Mouse (Mus musculus): ENCODE data around the gene Shank2. TPM values are rescaled to one million over a fixed set of nuclear protein-coding genes. Genes with fewer than 3 reads are reported as not detected.

Shank2 gene
- polyA plus RNA-seq, 1 experiment from 2014 or later, result 1.0 TPM

DNA sequence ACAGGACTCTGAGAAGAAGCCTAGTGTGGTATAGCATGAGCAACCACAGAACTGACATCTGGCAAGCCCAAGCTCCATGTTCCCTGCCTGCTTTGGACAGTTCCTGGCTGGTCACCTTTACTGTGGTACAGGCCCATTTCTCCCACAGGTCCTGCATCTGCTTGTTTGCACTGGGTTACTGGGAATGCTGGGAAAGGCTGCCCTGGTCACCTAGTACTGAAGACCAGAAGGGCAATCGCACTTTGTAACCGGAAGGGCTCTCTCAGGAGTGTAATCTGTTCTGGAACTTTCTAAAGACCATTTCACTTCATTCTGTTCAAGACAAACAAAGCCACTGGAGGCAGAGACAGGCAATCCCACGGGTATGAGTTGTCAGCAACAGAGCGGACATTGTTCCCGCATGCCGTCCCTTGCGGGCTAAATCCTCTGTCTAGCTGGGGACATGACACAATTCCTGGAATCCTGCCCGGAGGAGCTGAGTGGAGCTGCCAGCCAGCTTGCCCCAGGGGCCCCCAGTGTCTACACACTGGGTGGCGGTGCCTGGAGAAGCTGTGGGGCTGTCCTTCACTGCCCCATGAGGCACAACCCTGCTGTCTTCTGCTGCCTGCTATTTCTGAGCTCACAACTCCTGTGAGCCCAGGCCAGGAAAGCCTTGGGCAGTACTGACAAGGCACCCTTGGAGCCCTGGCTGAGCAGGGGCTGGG, 36.4 kb downstream of the Shank2 start:
- no peaks in the 10 kb centered on the region for H3K27me3 ChIP-seq (replicated peaks; ENCODE audit: control insufficient read depth, insufficient read depth, low read length)
- DNase-seq (ENCODE audit: low spot score) (no peak), ATAC-seq (replicated peaks; ENCODE audit: low FRiP score) (no peak)
- no peak overlapping the region for H3K4me3 ChIP-seq (ENCODE audit: low read depth, low read length)
- 77% methylated on average over 9 of the region's 9 CpGs for WGBS
- H3K9me3 ChIP-seq (ENCODE audit: control insufficient read depth, low read length), result no peaks in the 10 kb centered on the region
- H3K9ac ChIP-seq (ENCODE audit: low read depth, low read length), result no peak overlapping the region
- H3K4me1 ChIP-seq (replicated peaks; ENCODE audit: control insufficient read depth, insufficient read depth, low read length), result no peaks in the 10 kb centered on the region
- no peak overlapping the region for H3K4me2 ChIP-seq
- no peaks in the 10 kb centered on the region for H3K36me3 ChIP-seq (ENCODE audit: control insufficient read depth, insufficient read depth, low read length)
- H3K27ac ChIP-seq (ENCODE audit: low read depth, low read length), result no peak overlapping the region

GRCm38 (mm10) chr7:144038741-144039140, 37.0 kb downstream of the Shank2 start:
- ATAC-seq (replicated peaks; ENCODE audit: low FRiP score) (no peak), DNase-seq (ENCODE audit: low spot score) (no peak)
- no peak overlapping the region for H3K9ac ChIP-seq (ENCODE audit: low read depth, low read length)
- no peak overlapping the region for H3K27ac ChIP-seq (ENCODE audit: low read depth, low read length)
- H3K4me2 ChIP-seq, result no peak overlapping the region
- 79% methylated on average over 8 of the region's 8 CpGs for WGBS
- no peaks in the 10 kb centered on the region for H3K4me1 ChIP-seq (replicated peaks; ENCODE audit: control insufficient read depth, insufficient read depth, low read length)
- no peaks in the 10 kb centered on the region for H3K36me3 ChIP-seq (ENCODE audit: control insufficient read depth, insufficient read depth, low read length)
- H3K9me3 ChIP-seq (ENCODE audit: control insufficient read depth, low read length), result no peaks in the 10 kb centered on the region
- no peaks in the 10 kb centered on the region for H3K27me3 ChIP-seq (replicated peaks; ENCODE audit: control insufficient read depth, insufficient read depth, low read length)
- no peak overlapping the region for H3K4me3 ChIP-seq (ENCODE audit: low read depth, low read length)

GRCm38 (mm10) chr7:144040328-144040727, 38.6 kb downstream of the Shank2 start:
- Histone ChIP-seq H3K27ac (ENCODE audit: low read depth, low read length) (no peak overlapping the region), H3K9me3 (ENCODE audit: control insufficient read depth, low read length) (no peaks in the 10 kb centered on the region), H3K4me2 (no peak overlapping the region), H3K27me3 (replicated peaks; ENCODE audit: control insufficient read depth, insufficient read depth, low read length) (no peaks in the 10 kb centered on the region), H3K36me3 (ENCODE audit: control insufficient read depth, insufficient read depth, low read length) (no peaks in the 10 kb centered on the region), H3K4me3 (ENCODE audit: low read depth, low read length) (no peak overlapping the region), H3K4me1 (replicated peaks; ENCODE audit: control insufficient read depth, insufficient read depth, low read length) (no peaks in the 10 kb centered on the region), H3K9ac (ENCODE audit: low read depth, low read length) (no peak overlapping the region)
- ATAC-seq (replicated peaks; ENCODE audit: low FRiP score) (no peak), DNase-seq (ENCODE audit: low spot score) (no peak)
- 38% methylated on average over 3 of the region's 3 CpGs for WGBS

DNA sequence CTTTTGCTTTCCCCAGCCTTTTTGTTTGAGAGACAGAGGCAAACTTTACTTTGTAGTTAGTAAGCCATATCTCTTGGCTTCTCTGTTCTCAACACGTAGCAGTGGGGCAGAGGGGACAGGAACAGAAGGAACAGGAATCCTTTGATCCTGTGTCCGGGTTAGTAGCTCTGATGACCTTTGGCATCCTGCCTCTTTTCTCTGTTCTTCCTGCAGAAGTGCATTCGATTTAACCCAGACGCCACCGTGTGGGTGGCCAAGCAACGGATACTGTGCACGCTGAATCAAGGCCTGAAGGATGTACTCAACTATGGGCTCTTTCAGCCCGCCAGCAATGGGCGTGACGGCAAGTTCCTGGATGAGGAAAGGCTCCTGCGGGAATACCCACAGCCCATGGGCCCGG, 50.3 kb downstream of the Shank2 start:
- Histone ChIP-seq H3K9ac (ENCODE audit: low read depth, low read length) (no peak overlapping the region), H3K36me3 (ENCODE audit: control insufficient read depth, insufficient read depth, low read length) (no peaks in the 10 kb centered on the region), H3K4me1 (replicated peaks; ENCODE audit: control insufficient read depth, insufficient read depth, low read length) (no peaks in the 10 kb centered on the region), H3K27ac (ENCODE audit: low read depth, low read length) (0 out of 2 replicates have a peak overlapping the region, but pooled peaks have one; percentile 4), H3K9me3 (ENCODE audit: control insufficient read depth, low read length) (no peaks in the 10 kb centered on the region), H3K4me3 (ENCODE audit: low read depth, low read length) (no peak overlapping the region), H3K4me2 (no peak overlapping the region), H3K27me3 (replicated peaks; ENCODE audit: control insufficient read depth, insufficient read depth, low read length) (no peaks in the 10 kb centered on the region)
- DNase-seq (ENCODE audit: low spot score), result no peak
- 23% methylated on average over 12 of the region's 12 CpGs for WGBS
- ATAC-seq (replicated peaks; ENCODE audit: low FRiP score), result peak; percentile 53

DNA sequence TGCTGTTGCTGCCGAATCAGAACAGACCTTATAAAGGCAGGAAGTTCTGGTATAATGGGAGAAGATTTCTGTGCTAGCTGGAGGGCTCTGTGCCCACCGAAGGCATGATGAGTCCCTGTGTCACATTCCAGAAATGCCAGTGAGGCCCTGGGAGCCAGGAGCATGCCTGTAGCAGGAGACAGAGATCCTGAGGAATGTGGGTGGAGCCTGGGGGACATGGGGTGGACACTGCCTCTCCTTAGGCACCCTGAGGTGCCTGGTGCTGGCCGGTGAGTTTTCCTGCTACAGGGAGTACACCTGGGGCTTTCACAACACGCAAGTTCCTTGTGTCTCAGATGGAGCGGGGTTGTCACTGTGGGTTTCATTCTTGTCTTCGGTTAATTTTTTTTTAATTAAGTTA, 53.5 kb downstream of the Shank2 start:
- ATAC-seq (replicated peaks; ENCODE audit: low FRiP score), result no peak
- Histone ChIP-seq H3K4me1 (replicated peaks; ENCODE audit: control insufficient read depth, insufficient read depth, low read length) (no peaks in the 10 kb centered on the region), H3K4me3 (ENCODE audit: low read depth, low read length) (no peak overlapping the region), H3K27me3 (replicated peaks; ENCODE audit: control insufficient read depth, insufficient read depth, low read length) (no peaks in the 10 kb centered on the region), H3K9me3 (ENCODE audit: control insufficient read depth, low read length) (no peaks in the 10 kb centered on the region), H3K9ac (ENCODE audit: low read depth, low read length) (no peak overlapping the region), H3K27ac (ENCODE audit: low read depth, low read length) (no peak overlapping the region), H3K4me2 (no peak overlapping the region), H3K36me3 (ENCODE audit: control insufficient read depth, insufficient read depth, low read length) (no peaks in the 10 kb centered on the region)
- 49% methylated on average over 6 of the region's 6 CpGs for WGBS
- DNase-seq (ENCODE audit: low spot score), result no peak

DNA sequence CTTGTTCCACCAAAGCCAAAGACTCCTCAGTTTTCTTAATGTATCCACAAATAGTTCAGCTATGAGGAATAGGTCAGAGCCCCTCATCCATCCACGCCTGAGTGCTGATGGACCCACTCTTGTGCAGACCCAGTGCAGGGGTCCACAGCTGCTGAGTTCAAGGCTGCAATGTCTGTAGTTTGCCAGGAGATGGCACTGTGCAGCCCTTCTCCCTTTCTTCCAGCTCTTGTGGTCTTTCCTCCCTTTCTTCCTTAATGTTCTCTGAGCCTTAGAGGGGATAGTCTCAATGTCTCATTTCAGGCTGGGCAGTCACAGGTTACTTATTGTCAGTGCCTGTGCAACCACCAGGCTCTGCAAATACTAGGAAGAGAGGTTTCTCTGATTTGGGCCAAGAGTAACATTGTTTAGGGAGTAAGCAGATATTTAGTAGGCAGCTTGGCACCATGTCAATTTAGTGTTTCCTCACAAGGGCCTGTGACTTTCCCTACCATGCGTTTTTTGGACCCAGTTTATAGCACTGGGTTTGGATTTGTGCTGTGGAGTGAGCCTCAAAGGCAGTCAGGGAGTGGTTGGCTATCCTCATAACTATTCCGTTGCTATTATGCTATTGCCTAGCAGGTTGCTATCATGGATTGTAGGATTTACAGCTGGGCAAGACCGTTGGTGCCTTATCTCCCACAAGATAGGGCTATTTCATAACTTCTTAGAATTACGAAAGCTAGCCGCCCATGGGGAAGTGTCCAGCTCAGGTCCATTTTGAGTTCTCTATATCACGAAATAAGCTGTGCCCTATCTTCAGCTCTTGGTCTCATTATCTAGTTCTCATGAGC, 54.2 kb downstream of the Shank2 start:
- no peak overlapping the region for H3K27ac ChIP-seq (ENCODE audit: low read depth, low read length)
- no peak overlapping the region for H3K9ac ChIP-seq (ENCODE audit: low read depth, low read length)
- 58% methylated on average over 7 of the region's 7 CpGs for WGBS
- DNase-seq (ENCODE audit: low spot score), result no peak
- no peaks in the 10 kb centered on the region for H3K4me1 ChIP-seq (replicated peaks; ENCODE audit: control insufficient read depth, insufficient read depth, low read length)
- no peaks in the 10 kb centered on the region for H3K9me3 ChIP-seq (ENCODE audit: control insufficient read depth, low read length)
- no peaks in the 10 kb centered on the region for H3K36me3 ChIP-seq (ENCODE audit: control insufficient read depth, insufficient read depth, low read length)
- ATAC-seq (replicated peaks; ENCODE audit: low FRiP score), result no peak
- no peak overlapping the region for H3K4me3 ChIP-seq (ENCODE audit: low read depth, low read length)
- no peaks in the 10 kb centered on the region for H3K27me3 ChIP-seq (replicated peaks; ENCODE audit: control insufficient read depth, insufficient read depth, low read length)
- no peak overlapping the region for H3K4me2 ChIP-seq

DNA sequence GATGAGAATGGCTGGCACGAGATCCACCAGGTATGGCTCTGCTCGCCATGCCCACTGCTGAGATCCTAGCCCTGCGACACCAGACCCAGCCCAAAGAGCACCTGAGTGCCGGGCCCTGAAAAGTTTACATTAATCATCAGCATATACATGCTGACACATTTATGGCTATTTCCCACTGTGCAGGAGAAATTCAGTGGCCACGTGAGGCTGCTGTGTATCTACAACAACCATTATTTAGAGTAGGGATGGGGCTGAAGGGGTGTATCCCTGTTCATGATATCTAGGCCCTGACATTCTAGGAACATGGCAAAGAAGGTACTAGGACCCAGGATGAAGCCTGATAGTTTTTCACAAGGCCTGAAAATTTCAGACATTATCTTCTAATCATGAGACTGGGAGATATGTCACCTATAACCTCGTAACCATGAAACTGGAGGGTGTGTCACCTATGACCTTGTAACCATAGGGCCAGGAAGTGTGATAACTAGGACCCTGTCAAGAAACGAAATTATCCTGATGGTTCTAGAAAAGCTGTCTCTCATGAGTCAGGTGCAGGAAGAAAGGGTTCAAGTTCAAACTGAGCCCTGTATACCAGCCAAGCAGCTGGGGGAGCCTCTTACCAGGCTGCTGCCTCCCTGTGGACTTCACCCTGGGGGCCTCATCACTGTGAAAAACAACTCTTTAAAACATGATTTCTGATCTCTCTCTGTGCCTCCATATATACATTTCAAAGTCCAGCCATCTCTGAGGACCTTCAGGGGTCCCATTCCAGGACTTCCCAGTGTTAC, 68.6 kb downstream of the Shank2 start:
- Histone ChIP-seq H3K4me1 (replicated peaks; ENCODE audit: control insufficient read depth, insufficient read depth, low read length) (no peaks in the 10 kb centered on the region), H3K27ac (ENCODE audit: low read depth, low read length) (no peak overlapping the region), H3K4me3 (ENCODE audit: low read depth, low read length) (no peak overlapping the region), H3K4me2 (no peak overlapping the region), H3K9ac (ENCODE audit: low read depth, low read length) (no peak overlapping the region), H3K27me3 (replicated peaks; ENCODE audit: control insufficient read depth, insufficient read depth, low read length) (no peaks in the 10 kb centered on the region), H3K9me3 (ENCODE audit: control insufficient read depth, low read length) (no peaks in the 10 kb centered on the region), H3K36me3 (ENCODE audit: control insufficient read depth, insufficient read depth, low read length) (no peaks in the 10 kb centered on the region)
- WGBS, result 75% methylated on average over 7 of the region's 7 CpGs
- DNase-seq (ENCODE audit: low spot score) (no peak), ATAC-seq (replicated peaks; ENCODE audit: low FRiP score) (no peak)

DNA sequence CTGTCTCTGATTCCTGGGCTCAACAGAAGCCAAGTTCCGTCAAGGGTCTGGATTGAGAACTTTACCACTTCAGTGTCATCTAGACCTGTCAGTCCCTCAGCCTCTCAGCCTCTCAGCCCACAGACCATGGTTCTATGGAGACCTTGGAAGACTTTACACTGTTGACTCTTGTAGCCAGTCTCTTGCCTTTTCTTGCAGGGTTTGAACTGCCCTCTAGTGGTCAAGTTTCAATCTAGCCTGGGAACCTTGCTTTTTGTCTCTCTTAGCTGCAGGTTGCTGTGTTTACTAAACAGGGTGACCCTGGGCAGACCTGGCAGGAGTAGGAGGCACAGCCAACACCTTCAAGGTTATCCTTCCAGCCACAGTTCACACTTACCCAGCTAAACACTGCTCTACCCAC, 70.5 kb downstream of the Shank2 start:
- DNase-seq (ENCODE audit: low spot score) (no peak), ATAC-seq (replicated peaks; ENCODE audit: low FRiP score) (no peak)
- Histone ChIP-seq H3K9ac (ENCODE audit: low read depth, low read length) (no peak overlapping the region), H3K4me2 (no peak overlapping the region), H3K36me3 (ENCODE audit: control insufficient read depth, insufficient read depth, low read length) (no peaks in the 10 kb centered on the region), H3K4me1 (replicated peaks; ENCODE audit: control insufficient read depth, insufficient read depth, low read length) (no peaks in the 10 kb centered on the region), H3K4me3 (ENCODE audit: low read depth, low read length) (no peak overlapping the region), H3K27ac (ENCODE audit: low read depth, low read length) (no peak overlapping the region), H3K27me3 (replicated peaks; ENCODE audit: control insufficient read depth, insufficient read depth, low read length) (no peaks in the 10 kb centered on the region), H3K9me3 (ENCODE audit: control insufficient read depth, low read length) (no peaks in the 10 kb centered on the region)
- 43% methylated on average over 1 of the region's 1 CpGs for WGBS
